Mouse (Mus musculus): ENCODE measurements at regions not wholly inside any gene's neighbourhood (a gene's known extent, or its start where the extent isn't known, plus 50 kb on each side); places are given as distances from the start of the nearest gene placed in this dataset.
"Not testable (repeated sequence)": the region's sequence is repeated elsewhere in the genome, so short reads cannot be mapped to it uniquely, and the experiment has no call there.

DNA sequence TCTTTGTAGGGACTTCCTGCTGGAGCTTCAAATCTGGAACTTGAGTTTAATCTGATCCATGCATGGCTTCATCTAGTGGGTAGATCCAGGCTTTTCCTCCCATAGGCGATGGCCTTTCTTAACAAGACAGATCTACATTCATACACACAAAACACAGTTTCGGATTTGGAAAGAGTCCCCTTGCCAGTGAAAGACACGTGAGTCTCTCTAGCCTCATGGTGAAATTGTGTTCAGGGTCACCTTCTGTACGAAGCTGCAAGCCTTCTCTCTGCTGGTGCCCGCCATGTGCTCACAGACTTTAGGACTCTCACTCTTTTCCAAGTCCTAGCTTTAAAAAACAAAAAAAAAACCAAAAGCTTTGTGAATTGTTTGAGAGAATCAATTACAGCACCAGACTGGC is 51.4 kb upstream of the Dlx2 start:
- no peak for DNase-seq (ENCODE audit: low spot score)
- no peak for ATAC-seq (replicated peaks; ENCODE audit: insufficient number of reproducible peaks, low FRiP score, low TSS enrichment, low read depth)
- 80% methylated on average over 5 of the region's 5 CpGs for whole genome bisulfite sequencing

GRCm38 (mm10) chr2:71598368-71598767 is 51.8 kb upstream of the Dlx2 start:
- H3K36me3 ChIP-seq (replicated peaks; ENCODE audit: control insufficient read depth, insufficient read depth, low read depth, low read length), result no peaks in the 10 kb centered on the region
- no peak overlapping the region for H3K27ac ChIP-seq (replicated peaks; ENCODE audit: low read depth, low read length)
- no peak overlapping the region for H3K4me2 ChIP-seq (ENCODE audit: low read depth, low read length)
- no peak overlapping the region for H3K9ac ChIP-seq (replicated peaks; ENCODE audit: low read length)
- no peaks in the 10 kb centered on the region for H3K9me3 ChIP-seq (replicated peaks; ENCODE audit: control insufficient read depth, low read length)
- ATAC-seq (replicated peaks; ENCODE audit: insufficient number of reproducible peaks, low FRiP score, low TSS enrichment, low read depth) (no peak), DNase-seq (ENCODE audit: low spot score) (no peak)
- no peak overlapping the region for H3K4me3 ChIP-seq (ENCODE audit: low read depth, low read length)
- WGBS, result 61% methylated on average over 10 of the region's 10 CpGs
- H3K4me1 ChIP-seq (ENCODE audit: control insufficient read depth, insufficient read depth, low read length), result no peaks in the 10 kb centered on the region
- H3K27me3 ChIP-seq (ENCODE audit: control insufficient read depth, insufficient read depth, low read length), result no peaks in the 10 kb centered on the region

More for the DNA sequence above, 51.4 kb upstream of the Dlx2 start:
- H3K4me3 ChIP-seq (ENCODE audit: low read depth, low read length), result no peak overlapping the region
- no peak overlapping the region for H3K27ac ChIP-seq (replicated peaks; ENCODE audit: low read depth, low read length)
- H3K9me3 ChIP-seq (replicated peaks; ENCODE audit: control insufficient read depth, low read length), result no peaks in the 10 kb centered on the region
- H3K27me3 ChIP-seq (ENCODE audit: control insufficient read depth, insufficient read depth, low read length), result no peaks in the 10 kb centered on the region
- no peak overlapping the region for H3K9ac ChIP-seq (replicated peaks; ENCODE audit: low read length)
- no peaks in the 10 kb centered on the region for H3K36me3 ChIP-seq (replicated peaks; ENCODE audit: control insufficient read depth, insufficient read depth, low read depth, low read length)
- no peak overlapping the region for H3K4me2 ChIP-seq (ENCODE audit: low read depth, low read length)
- no peaks in the 10 kb centered on the region for H3K4me1 ChIP-seq (ENCODE audit: control insufficient read depth, insufficient read depth, low read length)

GRCm38 (mm10) chr2:71598778-71599177 is 52.2 kb upstream of the Dlx2 start:
- no peaks in the 10 kb centered on the region for H3K36me3 ChIP-seq (replicated peaks; ENCODE audit: control insufficient read depth, insufficient read depth, low read depth, low read length)
- WGBS, result 19% methylated on average over 5 of the region's 5 CpGs
- H3K27me3 ChIP-seq (ENCODE audit: control insufficient read depth, insufficient read depth, low read length), result no peaks in the 10 kb centered on the region
- H3K4me1 ChIP-seq (ENCODE audit: control insufficient read depth, insufficient read depth, low read length), result no peaks in the 10 kb centered on the region
- ATAC-seq (replicated peaks; ENCODE audit: insufficient number of reproducible peaks, low FRiP score, low TSS enrichment, low read depth) (peak; percentile 85), DNase-seq (ENCODE audit: low spot score) (peak; percentile 95)
- no peak overlapping the region for H3K4me3 ChIP-seq (ENCODE audit: low read depth, low read length)
- no peak overlapping the region for H3K4me2 ChIP-seq (ENCODE audit: low read depth, low read length)
- no peaks in the 10 kb centered on the region for H3K9me3 ChIP-seq (replicated peaks; ENCODE audit: control insufficient read depth, low read length)
- H3K27ac ChIP-seq (replicated peaks; ENCODE audit: low read depth, low read length), result no peak overlapping the region
- no peak overlapping the region for H3K9ac ChIP-seq (replicated peaks; ENCODE audit: low read length)

- Histone ChIP-seq H3K27me3 (ENCODE audit: control insufficient read depth, insufficient read depth, low read length) (no peaks in the 10 kb centered on the region), H3K27ac (replicated peaks; ENCODE audit: low read depth, low read length) (no peak overlapping the region), H3K4me2 (ENCODE audit: low read depth, low read length) (no peak overlapping the region), H3K9me3 (replicated peaks; ENCODE audit: control insufficient read depth, low read length) (no peaks in the 10 kb centered on the region), H3K9ac (replicated peaks; ENCODE audit: low read length) (no peak overlapping the region), H3K36me3 (replicated peaks; ENCODE audit: control insufficient read depth, insufficient read depth, low read depth, low read length) (no peaks in the 10 kb centered on the region), H3K4me3 (ENCODE audit: low read depth, low read length) (no peak overlapping the region), H3K4me1 (ENCODE audit: control insufficient read depth, insufficient read depth, low read length) (no peaks in the 10 kb centered on the region)
- ATAC-seq (replicated peaks; ENCODE audit: insufficient number of reproducible peaks, low FRiP score, low TSS enrichment, low read depth), result no peak
- DNase-seq (ENCODE audit: low spot score), result no peak
- 82% methylated on average over 7 of the region's 7 CpGs for WGBS
These were observed 53.7 kb upstream of the Dlx2 start for GRCm38 (mm10) chr2:71600213-71600612.

DNA sequence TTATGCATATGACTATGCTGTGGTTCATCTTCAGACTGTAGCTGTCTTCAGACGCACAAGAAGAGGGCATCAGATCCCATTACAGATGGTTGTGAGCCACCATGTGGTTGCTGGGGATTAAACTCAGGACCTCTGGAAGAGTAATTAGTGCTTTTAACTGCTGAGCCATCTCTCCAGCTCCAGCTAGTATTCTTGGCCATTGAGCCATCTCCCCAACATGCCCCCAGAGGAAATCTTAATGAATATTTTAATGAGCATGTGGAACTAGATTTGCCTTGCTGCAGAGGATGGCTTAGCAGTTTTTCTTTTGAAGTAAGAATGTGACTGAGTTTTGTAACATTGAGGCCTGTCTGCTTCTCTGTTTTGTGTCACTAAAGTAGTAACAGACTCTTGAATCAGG is 54.4 kb upstream of the Dlx2 start:
- whole genome bisulfite sequencing, result 55% methylated on average over 1 of the region's 1 CpGs
- no peak overlapping the region for H3K4me2 ChIP-seq (ENCODE audit: low read depth, low read length)
- H3K27me3 ChIP-seq (ENCODE audit: control insufficient read depth, insufficient read depth, low read length), result no peaks in the 10 kb centered on the region
- H3K27ac ChIP-seq (replicated peaks; ENCODE audit: low read depth, low read length), result no peak overlapping the region
- H3K9me3 ChIP-seq (replicated peaks; ENCODE audit: control insufficient read depth, low read length), result no peaks in the 10 kb centered on the region
- no peak overlapping the region for H3K4me3 ChIP-seq (ENCODE audit: low read depth, low read length)
- ATAC-seq (replicated peaks; ENCODE audit: insufficient number of reproducible peaks, low FRiP score, low TSS enrichment, low read depth), result no peak
- no peak for DNase-seq (ENCODE audit: low spot score)
- no peak overlapping the region for H3K9ac ChIP-seq (replicated peaks; ENCODE audit: low read length)
- no peaks in the 10 kb centered on the region for H3K36me3 ChIP-seq (replicated peaks; ENCODE audit: control insufficient read depth, insufficient read depth, low read depth, low read length)
- no peaks in the 10 kb centered on the region for H3K4me1 ChIP-seq (ENCODE audit: control insufficient read depth, insufficient read depth, low read length)

- not testable (repeated sequence) for H3K9ac ChIP-seq (replicated peaks; ENCODE audit: low read length); H3K4me1 ChIP-seq (ENCODE audit: control insufficient read depth, insufficient read depth, low read length); ATAC-seq (replicated peaks; ENCODE audit: insufficient number of reproducible peaks, low FRiP score, low TSS enrichment, low read depth); H3K9me3 ChIP-seq (replicated peaks; ENCODE audit: control insufficient read depth, low read length); H3K27ac ChIP-seq (replicated peaks; ENCODE audit: low read depth, low read length); H3K27me3 ChIP-seq (ENCODE audit: control insufficient read depth, insufficient read depth, low read length); H3K4me3 ChIP-seq (ENCODE audit: low read depth, low read length); H3K4me2 ChIP-seq (ENCODE audit: low read depth, low read length); H3K36me3 ChIP-seq (replicated peaks; ENCODE audit: control insufficient read depth, insufficient read depth, low read depth, low read length); DNase-seq (ENCODE audit: low spot score)
- WGBS, result 91% methylated on average over 8 of the region's 8 CpGs
These were observed 57.2 kb upstream of the Dlx2 start for GRCm38 (mm10) chr2:71603796-71604195.

GRCm38 (mm10) chr2:71605606-71606005 is 59.1 kb upstream of the Dlx2 start:
- no peaks in the 10 kb centered on the region for H3K27me3 ChIP-seq (ENCODE audit: control insufficient read depth, insufficient read depth, low read length)
- ATAC-seq (replicated peaks; ENCODE audit: insufficient number of reproducible peaks, low FRiP score, low TSS enrichment, low read depth) (no peak), DNase-seq (ENCODE audit: low spot score) (no peak)
- no peak overlapping the region for H3K4me2 ChIP-seq (ENCODE audit: low read depth, low read length)
- no peaks in the 10 kb centered on the region for H3K4me1 ChIP-seq (ENCODE audit: control insufficient read depth, insufficient read depth, low read length)
- no peak overlapping the region for H3K27ac ChIP-seq (replicated peaks; ENCODE audit: low read depth, low read length)
- no peak overlapping the region for H3K4me3 ChIP-seq (ENCODE audit: low read depth, low read length)
- H3K9me3 ChIP-seq (replicated peaks; ENCODE audit: control insufficient read depth, low read length), result no peaks in the 10 kb centered on the region
- H3K36me3 ChIP-seq (replicated peaks; ENCODE audit: control insufficient read depth, insufficient read depth, low read depth, low read length), result no peaks in the 10 kb centered on the region
- H3K9ac ChIP-seq (replicated peaks; ENCODE audit: low read length), result no peak overlapping the region
- WGBS, result 89% methylated on average over 1 of the region's 1 CpGs

GRCm38 (mm10) chr2:71607087-71607502 is 60.5 kb upstream of the Dlx2 start:
- Histone ChIP-seq H3K9ac (replicated peaks; ENCODE audit: low read length) (no peak overlapping the region), H3K36me3 (replicated peaks; ENCODE audit: control insufficient read depth, insufficient read depth, low read depth, low read length) (no peaks in the 10 kb centered on the region), H3K27ac (replicated peaks; ENCODE audit: low read depth, low read length) (no peak overlapping the region), H3K27me3 (ENCODE audit: control insufficient read depth, insufficient read depth, low read length) (no peaks in the 10 kb centered on the region), H3K4me2 (ENCODE audit: low read depth, low read length) (no peak overlapping the region), H3K4me1 (ENCODE audit: control insufficient read depth, insufficient read depth, low read length) (no peaks in the 10 kb centered on the region), H3K9me3 (replicated peaks; ENCODE audit: control insufficient read depth, low read length) (no peaks in the 10 kb centered on the region), H3K4me3 (ENCODE audit: low read depth, low read length) (no peak overlapping the region)
- DNase-seq (ENCODE audit: low spot score) (no peak), ATAC-seq (replicated peaks; ENCODE audit: insufficient number of reproducible peaks, low FRiP score, low TSS enrichment, low read depth) (no peak)
- WGBS, result 86% methylated on average over 3 of the region's 3 CpGs
